Mouse (Mus musculus) common myeloid progenitor, adult 5-6 weeks (primary cell): ENCODE data around the gene Smu1. TPM values are rescaled to one million over a fixed set of nuclear protein-coding genes. Genes with fewer than 3 reads are reported as not detected.

Experiments used
- total RNA-seq: library from RNA; stranded (forward); fragments of 200-1000, 187-1606 nt; gene quantifications from 2 replicates; pipeline ENCODE4 v1.2.3, GENCODE M21; 2017

The Smu1 gene
- total RNA-seq, 1 experiment from 2014 or later, result 126 TPM

Other genes with a start within 250 kb of the Smu1 start
- gene Aptx, start 54.7 kb downstream of the Smu1 start, total RNA-seq, result 7.4 and 14.7 TPM in 2 replicates
- 377 and 448 TPM in 2 replicates for gene Dnaja1, start 35.8 kb downstream of the Smu1 start, total RNA-seq
- gene B4galt1, start 96.1 kb upstream of the Smu1 start, total RNA-seq, result 27.0 and 34.7 TPM in 2 replicates
- gene Spink4, start 162.1 kb upstream of the Smu1 start, total RNA-seq, result not detected in 2 replicates
- gene Bag1, start 190.4 kb upstream of the Smu1 start, total RNA-seq, result 380 and 459 TPM in 2 replicates
- 75.3 and 77.6 TPM in 2 replicates for gene Chmp5, start 190.5 kb upstream of the Smu1 start, total RNA-seq
- 61.8 and 74.7 TPM in 2 replicates for gene Nfx1, start 213.0 kb upstream of the Smu1 start, total RNA-seq